Mouse (Mus musculus) brain, embryonic 14.5 days (tissue): ENCODE measurements at regions not wholly inside any gene's neighbourhood (a gene's known extent, or its start where the extent isn't known, plus 50 kb on each side); places are given as distances from the start of the nearest gene placed in this dataset.

ENCODE experiments used
- CTCF ChIP-seq: fragments of 200-500 bp; IDR thresholded peaks from 2 replicates; pipeline ENCODE4 v1.5.1; 2012; ENCODE audit warnings: inconsistent platforms, mild to moderate bottlenecking, moderate library complexity, borderline replicate concordance; ENCODE audit not compliant: insufficient read depth, insufficient read length; ENCODE audit errors: extremely low read depth
- POLR2A ChIP-seq: fragments of 200-500 bp; IDR thresholded peaks from 2 replicates; pipeline ENCODE4 v1.6.1; 2012; ENCODE audit warnings: mild to moderate bottlenecking, inconsistent platforms, borderline replicate concordance; ENCODE audit not compliant: poor library complexity, insufficient read depth, insufficient read length, severe bottlenecking; ENCODE audit errors: extremely low read depth

DNA sequence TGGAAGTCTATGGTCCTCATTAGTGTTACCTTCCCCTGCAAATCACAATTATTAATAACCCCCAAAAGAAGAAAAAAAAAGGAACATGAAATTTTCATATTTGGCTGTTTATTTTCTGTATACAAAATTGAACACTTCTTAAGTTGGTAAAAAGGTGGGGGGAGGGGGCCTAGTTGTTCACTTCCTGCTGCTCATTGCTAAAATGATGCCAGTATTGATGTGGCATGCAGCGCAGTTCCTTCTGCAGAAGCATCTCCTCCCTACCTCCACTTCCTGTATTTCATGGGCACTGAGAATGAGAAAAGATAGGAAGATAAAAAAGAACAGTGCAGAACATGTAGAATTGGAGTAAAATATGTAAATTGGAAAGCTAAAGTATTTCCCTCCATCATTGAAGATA is 465.5 kb upstream of the Gm765 start:
- TF ChIP-seq CTCF (no peak), POLR2A (no peak)
